Mouse (Mus musculus) CH12.LX (cell line): ENCODE measurements around the gene Ccng2. TPM values are rescaled to one million over a fixed set of nuclear protein-coding genes. Genes with fewer than 3 reads are reported as not detected.

Experiments used
- DNase-seq: peaks from one replicate; pipeline ENCODE4 v3.0.0-alpha.2; 2013; ENCODE audit errors: extremely low read depth
- H3K27ac ChIP-seq: 2 replicates; pipeline ENCODE4 v1.5.1; 2012; ENCODE audit warnings: low read depth, mild to moderate bottlenecking, control low read depth, moderate library complexity; ENCODE audit not compliant: insufficient read depth
- H3K27me3 ChIP-seq: replicated peaks from 2 replicates; pipeline ENCODE3; 2012; ENCODE audit warnings: inconsistent platforms
- H3K36me3 ChIP-seq, 2 experiments: replicated peaks in 1 of 2; 2 replicates each; pipeline versions ENCODE3 to v1.6.1; 2012; ENCODE audit warnings: inconsistent platforms in 1 of 2, low read length in 1 of 2, mild to moderate bottlenecking in 1 of 2, mixed read lengths in 1 of 2, moderate library complexity in 1 of 2; ENCODE audit not compliant: control insufficient read depth in 1 of 2, insufficient read depth in 1 of 2
- H3K4me1 ChIP-seq, 2 experiments: 2 replicates each; pipeline ENCODE4 v1.6.1; 2012; ENCODE audit warnings: inconsistent platforms in 1 of 2, moderate library complexity in 1 of 2; ENCODE audit not compliant: insufficient read depth in 2 of 2, control insufficient read depth in 1 of 2
- H3K4me2 ChIP-seq: 2 replicates; pipeline ENCODE4 v1.6.1; 2012; ENCODE audit warnings: low read depth, mild to moderate bottlenecking, control low read depth; ENCODE audit not compliant: poor library complexity, insufficient read depth, severe bottlenecking
- H3K4me3 ChIP-seq, 3 experiments: fragments of 150-350 bp in 1 of 3; sonication (generic) in 1 of 3; replicated peaks in 1 of 3; 2 replicates each; pipeline versions ENCODE3 to v1.5.1; 2011 to 2012; ENCODE audit warnings: low read depth in 2 of 3, low read length in 2 of 3, mild to moderate bottlenecking in 2 of 3, moderate library complexity in 2 of 3, control low read depth in 1 of 3, improper control_type of control experiment in 1 of 3, inconsistent platforms in 1 of 3, mixed read lengths in 1 of 3; ENCODE audit not compliant: poor library complexity in 1 of 3
- H3K79me2 ChIP-seq: replicated peaks from 2 replicates; pipeline ENCODE4 v1.6.1; 2012; ENCODE audit warnings: mild to moderate bottlenecking, moderate library complexity; ENCODE audit not compliant: control insufficient read depth, poor library complexity, insufficient read depth, severe bottlenecking; ENCODE audit errors: extremely low read depth
- H3K9ac ChIP-seq: 2 replicates; pipeline ENCODE4 v1.6.1; 2012; ENCODE audit warnings: low read depth, mild to moderate bottlenecking, control low read depth, moderate library complexity; ENCODE audit not compliant: insufficient read depth
- H3K9me3 ChIP-seq: replicated peaks from 2 replicates; pipeline ENCODE3; 2012; ENCODE audit warnings: low read length, inconsistent platforms, mixed read lengths
- EP300 ChIP-seq: IDR thresholded peaks from 2 replicates; pipeline ENCODE4 v1.6.1; 2011; ENCODE audit warnings: low read length, improper control_type of control experiment
- ETS1 ChIP-seq: conservative IDR thresholded peaks from 2 replicates; pipeline ENCODE4 v1.6.1; 2012; ENCODE audit warnings: low read depth, mild to moderate bottlenecking, inconsistent platforms, low read length, improper control_type of control experiment, moderate library complexity
- GABPA ChIP-seq: IDR thresholded peaks from 2 replicates; pipeline ENCODE4 v1.6.1; 2012; ENCODE audit warnings: low read depth, low read length, improper control_type of control experiment, inconsistent platforms; ENCODE audit not compliant: insufficient replicate concordance
- HCFC1 ChIP-seq: IDR thresholded peaks from 2 replicates; pipeline ENCODE4 v1.6.1; 2012; ENCODE audit warnings: low read depth, mild to moderate bottlenecking, inconsistent platforms, low read length, improper control_type of control experiment
- JUN ChIP-seq: IDR thresholded peaks from 2 replicates; pipeline ENCODE4 v1.6.1; 2011; ENCODE audit warnings: low read depth, mild to moderate bottlenecking, low read length, improper control_type of control experiment, moderate library complexity; ENCODE audit not compliant: insufficient read depth
- JUND ChIP-seq: conservative IDR thresholded peaks from 2 replicates; pipeline ENCODE4 v1.6.1; 2011; ENCODE audit warnings: low read depth, low read length, improper control_type of control experiment
- MAZ ChIP-seq: IDR thresholded peaks from 2 replicates; pipeline ENCODE4 v1.6.1; 2012; ENCODE audit warnings: low read depth, mild to moderate bottlenecking, inconsistent platforms, low read length, improper control_type of control experiment, moderate library complexity
- MEF2A ChIP-seq: IDR thresholded peaks from 2 replicates; pipeline ENCODE4 v1.6.1; 2014; ENCODE audit warnings: low read depth, mild to moderate bottlenecking, inconsistent platforms, low read length, improper control_type of control experiment, borderline replicate concordance
- MYC ChIP-seq: IDR thresholded peaks from 2 replicates; pipeline ENCODE4 v1.6.1; 2011; ENCODE audit warnings: low read depth, mild to moderate bottlenecking, improper control_type of control experiment, low read length
- PAX5 ChIP-seq: IDR thresholded peaks from 2 replicates; pipeline ENCODE4 v1.6.1; 2012; ENCODE audit warnings: low read length, inconsistent platforms, mixed read lengths
- RAD21 ChIP-seq: IDR thresholded peaks from 2 replicates; pipeline ENCODE4 v1.6.1; 2011; ENCODE audit warnings: low read depth, mild to moderate bottlenecking, low read length, improper control_type of control experiment, moderate library complexity
- RCOR1 ChIP-seq: conservative IDR thresholded peaks from 2 replicates; pipeline ENCODE4 v1.6.1; 2012; ENCODE audit warnings: low read depth, mild to moderate bottlenecking, inconsistent platforms, low read length, improper control_type of control experiment
- TBP ChIP-seq: conservative IDR thresholded peaks from 2 replicates; pipeline ENCODE4 v1.6.1; 2011; ENCODE audit warnings: low read depth, low read length, improper control_type of control experiment
- ZKSCAN1 ChIP-seq: IDR thresholded peaks from 2 replicates; pipeline ENCODE4 v1.6.1; 2012; ENCODE audit warnings: low read depth, inconsistent platforms, low read length, improper control_type of control experiment, borderline replicate concordance
- ZNF384 ChIP-seq: IDR thresholded peaks from 2 replicates; pipeline ENCODE4 v1.6.1; 2012; ENCODE audit warnings: low read depth, low read length, improper control_type of control experiment, inconsistent platforms
- dilution Hi-C: fragments of 300-500 bp; cut with MboI; formaldehyde crosslinking; loops from 2 replicates; pipeline ENCODE4 v1.14.3; 2020; ENCODE audit warnings: low sequenced_read_pairs; ENCODE audit not compliant: extremely low pct_unique_long_range_greater_than_20kb, extremely low pct_ligation_motif_present
- in situ Hi-C: fragments of 300-500 bp; cut with MboI; formaldehyde crosslinking; loops from 3 replicates; pipeline ENCODE4 v1.14.3; 2019; ENCODE audit warnings: low sequenced_read_pairs, low pct_ligation_motif_present, low pct_unique_long_range_greater_than_20kb, mixed read lengths
- polyA plus RNA-seq: library from polyadenylated mRNA; unstranded; fragments of >175 nt; gene quantifications from 2 replicates; pipeline ENCODE4 v1.2.1, GENCODE M21; 2012; ENCODE audit warnings: low read depth; ENCODE audit not compliant: insufficient read length
- total RNA-seq, 2 experiments: library from RNA; depleted of rRNA; stranded (reverse); fragments of 300-350 nt in 1 of 2; fragments of >200 nt in 1 of 2; gene quantifications; 2 replicates each; pipeline ENCODE4 v1.2.3; 2012 to 2014

The Ccng2 gene
- total and polyA plus RNA-seq, 3 experiments, result 6.2 to 23.1 (median 16.7) TPM

DNA sequence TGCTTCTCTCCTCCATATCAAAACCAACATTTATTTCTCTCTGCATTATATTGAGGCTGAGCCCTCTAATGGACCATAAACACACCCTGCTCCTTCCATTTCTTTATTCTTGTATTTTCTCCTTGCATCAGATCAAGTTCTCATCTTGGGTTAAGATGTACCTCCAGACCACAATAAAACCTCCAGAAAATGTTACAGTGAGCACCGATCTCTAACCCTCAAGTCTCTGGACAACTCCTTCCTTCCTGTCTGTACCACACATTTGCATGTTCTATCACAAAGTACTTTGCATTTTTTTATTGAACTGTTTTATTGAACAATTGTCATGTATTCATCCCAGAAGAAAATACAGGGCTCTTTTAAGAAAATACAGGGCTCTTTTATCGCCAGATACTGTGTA lies 37.5 kb upstream of the Ccng2 start:
- H3K79me2 ChIP-seq, result no peaks in the 10 kb centered on the region
- peaks cover 4% of the 10 kb centered on the region for H3K27me3 ChIP-seq
- dilution Hi-C loops (no loop called here), in situ Hi-C loops (no loop called here)
- no peak overlapping the region for H3K9ac ChIP-seq
- H3K4me1 ChIP-seq, result peaks cover 14 to 32% of the 10 kb centered on the region in 2 experiments
- H3K4me2 ChIP-seq, result no peak overlapping the region
- no peak for DNase-seq
- TF ChIP-seq JUND (no peak), TBP (no peak), GABPA (no peak), MYC (no peak), MAZ (no peak), JUN (no peak), EP300 (0 out of 2 replicates have a peak, but pooled peaks have one; percentile 15), RAD21 (no peak)
- H3K36me3 ChIP-seq, result no peaks in the 10 kb centered on the region
- H3K9me3 ChIP-seq, result no peaks in the 10 kb centered on the region
- H3K4me3 ChIP-seq, result no peak overlapping the region
- no peak overlapping the region for H3K27ac ChIP-seq

GRCm38 (mm10) chr5:93231721-93232120 lies 35.3 kb upstream of the Ccng2 start:
- dilution Hi-C loops, result no loop called here
- Histone ChIP-seq H3K9ac (no peak overlapping the region), H3K4me2 (no peak overlapping the region), H3K36me3 (no peaks in the 10 kb centered on the region), H3K4me1 (peaks cover 20 to 42% of the 10 kb centered on the region in 2 experiments), H3K4me3 (no peak overlapping the region), H3K27me3 (peaks cover 1% of the 10 kb centered on the region), H3K79me2 (no peaks in the 10 kb centered on the region), H3K9me3 (no peaks in the 10 kb centered on the region), H3K27ac (no peak overlapping the region)
- DNase-seq, result no peak
- in situ Hi-C loops, result loop anchor here (5.0 kb wide), 1 partner anchor 36 kb away; the partner anchor contains the start of gene Ccng2
- TF ChIP-seq MEF2A, result no peak
- no peak for TF ChIP-seq RCOR1
- TF ChIP-seq MAZ, result no peak
- TF ChIP-seq ETS1, result no peak
- TF ChIP-seq HCFC1, result no peak
- no peak for TF ChIP-seq PAX5
- no peak for TF ChIP-seq ZKSCAN1
- no peak for TF ChIP-seq ZNF384
